Mouse (Mus musculus) MEL (cell line): Measurements from ENCODE around the gene Foxc2. TPM values are rescaled to one million over a fixed set of nuclear protein-coding genes. Genes with fewer than 3 reads are reported as not detected.
A peak's percentile ranks its signal among the peaks of the same experiment; 100 is the strongest.

Source experiments
- DNase-seq: peaks from one replicate; pipeline ENCODE4 v3.0.0; 2011; ENCODE audit warnings: low read depth, low spot score
- H3K27ac ChIP-seq: 2 replicates; pipeline ENCODE4 v1.5.1; 2012; ENCODE audit warnings: low read depth, mild to moderate bottlenecking, control low read depth, low read length, moderate library complexity; ENCODE audit not compliant: control insufficient read depth
- H3K27me3 ChIP-seq, 2 experiments: fragments of 150-350 bp in 1 of 2; sonication (generic) in 1 of 2; 2 replicates each; pipeline ENCODE4 v1.6.1; 2012; ENCODE audit warnings: low read length in 2 of 2, mild to moderate bottlenecking in 2 of 2, improper control_type of control experiment in 1 of 2, moderate library complexity in 1 of 2; ENCODE audit not compliant: insufficient read depth in 2 of 2, control insufficient read depth in 1 of 2
- H3K36me3 ChIP-seq, 2 experiments: 2 replicates each; pipeline ENCODE4 v1.6.1; 2012 to 2014; ENCODE audit warnings: low read length in 2 of 2, improper control_type of control experiment in 1 of 2, inconsistent platforms in 1 of 2, mild to moderate bottlenecking in 1 of 2; ENCODE audit not compliant: insufficient read depth in 2 of 2, control insufficient read depth in 1 of 2
- H3K4me1 ChIP-seq, 2 experiments: fragments of 150-350 bp in 1 of 2; sonication (generic) in 1 of 2; 2 replicates each; pipeline ENCODE4 v1.6.1; 2012; ENCODE audit warnings: low read length in 2 of 2, improper control_type of control experiment in 1 of 2, mild to moderate bottlenecking in 1 of 2; ENCODE audit not compliant: insufficient read depth in 2 of 2, control insufficient read depth in 1 of 2
- H3K4me3 ChIP-seq, 2 experiments: fragments of 150-350 bp in 1 of 2; sonication (generic) in 1 of 2; 2 replicates each; pipeline ENCODE4 v1.5.1; 2012; ENCODE audit warnings: low read depth in 2 of 2, low read length in 2 of 2, mild to moderate bottlenecking in 2 of 2, moderate library complexity in 2 of 2, control low read depth in 1 of 2, improper control_type of control experiment in 1 of 2; ENCODE audit not compliant: control insufficient read depth in 1 of 2, insufficient read depth in 1 of 2
- H3K79me2 ChIP-seq: 2 replicates; pipeline ENCODE4 v1.6.1; 2012; ENCODE audit warnings: mild to moderate bottlenecking, low read length, moderate library complexity; ENCODE audit not compliant: control insufficient read depth, poor library complexity, insufficient read depth
- H3K9ac ChIP-seq: 2 replicates; pipeline ENCODE4 v1.6.1; 2012; ENCODE audit warnings: low read depth, mild to moderate bottlenecking, control low read depth, low read length, moderate library complexity; ENCODE audit not compliant: control insufficient read depth, poor library complexity, severe bottlenecking
- H3K9me3 ChIP-seq: fragments of 150-350 bp; sonication (generic); replicated peaks from 2 replicates; pipeline ENCODE4 v1.6.1; 2012; ENCODE audit warnings: mild to moderate bottlenecking, low read length, improper control_type of control experiment, moderate library complexity; ENCODE audit not compliant: insufficient read depth
- BHLHE40 ChIP-seq: IDR thresholded peaks from 2 replicates; pipeline ENCODE4 v1.6.1; 2012; ENCODE audit warnings: low read depth, mild to moderate bottlenecking, inconsistent platforms, low read length, improper control_type of control experiment, borderline replicate concordance
- CTCF ChIP-seq, 3 experiments: IDR thresholded peaks in 2 of 3; conservative IDR thresholded peaks in 1 of 3; 2 replicates each; pipeline ENCODE4 v1.5.1; 2011 to 2012; ENCODE audit warnings: low read length in 3 of 3, low read depth in 2 of 3, mild to moderate bottlenecking in 2 of 3, improper control_type of control experiment in 1 of 3, inconsistent platforms in 1 of 3, mixed read lengths in 1 of 3, moderate library complexity in 1 of 3; ENCODE audit not compliant: control insufficient read depth in 1 of 3, insufficient read depth in 1 of 3, poor library complexity in 1 of 3, severe bottlenecking in 1 of 3
- ETS1 ChIP-seq: IDR thresholded peaks from 2 replicates; pipeline ENCODE4 v1.6.1; 2012; ENCODE audit warnings: low read depth, mild to moderate bottlenecking, inconsistent platforms, low read length, improper control_type of control experiment, moderate library complexity
- GABPA ChIP-seq: IDR thresholded peaks from 2 replicates; pipeline ENCODE4 v1.6.1; 2012; ENCODE audit warnings: low read depth, mild to moderate bottlenecking, inconsistent platforms, low read length, improper control_type of control experiment, moderate library complexity
- HCFC1 ChIP-seq: IDR thresholded peaks from 2 replicates; pipeline ENCODE4 v1.6.1; 2012; ENCODE audit warnings: low read depth, mild to moderate bottlenecking, inconsistent platforms, low read length, improper control_type of control experiment, moderate library complexity
- JUND ChIP-seq: IDR thresholded peaks from 2 replicates; pipeline ENCODE4 v1.6.1; 2011; ENCODE audit warnings: low read depth, mild to moderate bottlenecking, improper control_type of control experiment, low read length
- KAT2A ChIP-seq: conservative IDR thresholded peaks from 2 replicates; pipeline ENCODE4 v1.6.1; 2012; ENCODE audit warnings: low read depth, low read length, improper control_type of control experiment, inconsistent platforms
- MEF2A ChIP-seq: IDR thresholded peaks from 2 replicates; pipeline ENCODE4 v1.6.1; 2014; ENCODE audit warnings: low read depth, mild to moderate bottlenecking, inconsistent platforms, low read length, improper control_type of control experiment; ENCODE audit not compliant: poor library complexity, insufficient replicate concordance, severe bottlenecking; ENCODE audit errors: extremely low read depth
- MXI1 ChIP-seq: IDR thresholded peaks from 2 replicates; pipeline ENCODE4 v1.6.1; 2011; ENCODE audit warnings: mild to moderate bottlenecking, low read depth, low read length, improper control_type of control experiment
- MYB ChIP-seq: IDR thresholded peaks from 2 replicates; pipeline ENCODE4 v1.6.1; 2011; ENCODE audit warnings: mild to moderate bottlenecking, low read depth, low read length, improper control_type of control experiment
- UBTF ChIP-seq: IDR thresholded peaks from 2 replicates; pipeline ENCODE4 v1.6.1; 2012; ENCODE audit warnings: low read depth, mild to moderate bottlenecking, inconsistent platforms, low read length, improper control_type of control experiment, moderate library complexity, borderline replicate concordance; ENCODE audit not compliant: insufficient read depth
- USF1 ChIP-seq: IDR thresholded peaks from 2 replicates; pipeline ENCODE4 v1.6.1; 2014; ENCODE audit warnings: low read depth, mild to moderate bottlenecking, inconsistent platforms, low read length, improper control_type of control experiment, moderate library complexity
- ZKSCAN1 ChIP-seq: IDR thresholded peaks from 2 replicates; pipeline ENCODE4 v1.6.1; 2012; ENCODE audit warnings: low read depth, mild to moderate bottlenecking, inconsistent platforms, low read length, improper control_type of control experiment, moderate library complexity
- ZNF384 ChIP-seq: IDR thresholded peaks from 2 replicates; pipeline ENCODE4 v1.6.1; 2012; ENCODE audit warnings: low read depth, mild to moderate bottlenecking, inconsistent platforms, low read length, improper control_type of control experiment
- polyA plus RNA-seq, 2 experiments: library from polyadenylated mRNA; stranded (reverse) in 1 of 2; unstranded in 1 of 2; fragments of >175 nt in 1 of 2; fragments of >200 nt in 1 of 2; gene quantifications; 2 replicates each; pipeline versions ENCODE4 v1.2.1 to v1.2.4; 2012; ENCODE audit warnings: low replicate concordance in 2 of 2, low read depth in 1 of 2; ENCODE audit not compliant: insufficient read length in 2 of 2, insufficient read depth in 1 of 2, missing spikeins in 1 of 2
- total RNA-seq: library from RNA; depleted of rRNA; stranded (reverse); fragments of 300-350 nt; gene quantifications from 2 replicates; pipeline ENCODE4 v1.2.3, GENCODE M21; 2012

The Foxc2 gene
- total and polyA plus RNA-seq, 3 experiments = 13.6 to 15.4 TPM; not detected in 1

DNA sequence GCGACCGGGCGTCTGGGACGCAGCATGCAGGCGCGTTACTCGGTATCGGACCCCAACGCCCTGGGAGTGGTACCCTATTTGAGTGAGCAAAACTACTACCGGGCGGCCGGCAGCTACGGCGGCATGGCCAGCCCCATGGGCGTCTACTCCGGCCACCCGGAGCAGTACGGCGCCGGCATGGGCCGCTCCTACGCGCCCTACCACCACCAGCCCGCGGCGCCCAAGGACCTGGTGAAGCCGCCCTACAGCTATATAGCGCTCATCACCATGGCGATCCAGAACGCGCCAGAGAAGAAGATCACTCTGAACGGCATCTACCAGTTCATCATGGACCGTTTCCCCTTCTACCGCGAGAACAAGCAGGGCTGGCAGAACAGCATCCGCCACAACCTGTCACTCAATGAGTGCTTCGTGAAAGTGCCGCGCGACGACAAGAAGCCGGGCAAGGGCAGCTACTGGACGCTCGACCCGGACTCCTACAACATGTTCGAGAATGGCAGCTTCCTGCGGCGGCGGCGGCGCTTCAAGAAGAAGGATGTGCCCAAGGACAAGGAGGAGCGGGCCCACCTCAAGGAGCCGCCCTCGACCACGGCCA is 717 bp downstream of the Foxc2 start:
- Histone ChIP-seq H3K27ac (peak overlapping the region; percentile 54), H3K9me3 (no peaks in the 10 kb centered on the region), H3K4me3 (peak overlapping the region; percentile 61 to 63), H3K9ac (peak overlapping the region; percentile 64), H3K27me3 (no peaks in the 10 kb centered on the region), H3K36me3 (peaks cover 0 to 6% of the 10 kb centered on the region in 2 experiments; a peak in 3 of 4 replicates), H3K4me1 (peaks cover 1 to 11% of the 10 kb centered on the region in 2 experiments; a peak in 3 of 4 replicates), H3K79me2 (peaks cover 52% of the 10 kb centered on the region)
- DNase-seq = peak; percentile 79
- TF ChIP-seq HCFC1 (no peak), MEF2A (no peak), BHLHE40 (no peak), GABPA (no peak), MYB (no peak), UBTF (no peak), ETS1 (no peak), JUND (no peak), ZNF384 (no peak), ZKSCAN1 (no peak), KAT2A (no peak), USF1 (no peak)

DNA sequence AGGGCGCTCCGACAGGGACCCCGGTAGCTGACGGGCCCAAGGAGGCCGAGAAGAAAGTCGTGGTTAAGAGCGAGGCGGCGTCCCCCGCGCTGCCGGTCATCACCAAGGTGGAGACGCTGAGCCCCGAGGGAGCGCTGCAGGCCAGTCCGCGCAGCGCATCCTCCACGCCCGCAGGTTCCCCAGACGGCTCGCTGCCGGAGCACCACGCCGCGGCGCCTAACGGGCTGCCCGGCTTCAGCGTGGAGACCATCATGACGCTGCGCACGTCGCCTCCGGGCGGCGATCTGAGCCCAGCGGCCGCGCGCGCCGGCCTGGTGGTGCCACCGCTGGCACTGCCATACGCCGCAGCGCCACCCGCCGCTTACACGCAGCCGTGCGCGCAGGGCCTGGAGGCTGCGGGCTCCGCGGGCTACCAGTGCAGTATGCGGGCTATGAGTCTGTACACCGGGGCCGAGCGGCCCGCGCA is 1.2 kb downstream of the Foxc2 start:
- peak overlapping the region; percentile 61 to 63 for H3K4me3 ChIP-seq

More for the DNA sequence above, 1.2 kb downstream of the Foxc2 start:
- H3K36me3 ChIP-seq = peaks cover 0 to 6% of the 10 kb centered on the region in 2 experiments; a peak in 3 of 4 replicates
- peaks cover 57% of the 10 kb centered on the region for H3K79me2 ChIP-seq
- TF ChIP-seq MXI1 (no peak), CTCF (IDR thresholded peaks at IDR 0.05 in 2 of 3, conservative IDR thresholded peaks at IDR 0.05 in 1 of 3; ENCODE audit: control insufficient read depth in 1 of 3, insufficient read depth in 1 of 3, low read depth in 2 of 3, low read length in 3 of 3, poor library complexity in 1 of 3, severe bottlenecking in 1 of 3) (0 out of 6 replicates have a peak, but pooled peaks of 1 of the 3 experiments have one; percentile 2)
- peak overlapping the region; percentile 64 for H3K9ac ChIP-seq
- peaks cover 0 to 12% of the 10 kb centered on the region in 2 experiments; a peak in 3 of 4 replicates for H3K4me1 ChIP-seq
- no peaks in the 10 kb centered on the region for H3K27me3 ChIP-seq
- no peaks in the 10 kb centered on the region for H3K9me3 ChIP-seq
- H3K27ac ChIP-seq = peak overlapping the region; percentile 30
- DNase-seq = peak; percentile 48
